9 mouse cellular contexts compared by ENCODE assay signal in genomic region chr6:136939326-136940187, GRCm38 (mm10). TPM values are rescaled to one million over a fixed set of nuclear protein-coding genes. Genes with fewer than 3 reads are reported as not detected.
DNase-seq lines count a peak whose midpoint lies in the region; ATAC-seq lines count a peak whose summit lies in the region.
"Had no signal": no experiment of that assay in that cellular context is flagged by ENCODE, and none has a peak within 500 bp of the region (broad histone marks: within the 10 kb centered on the region; RNA-seq: fewer than 3 reads in every experiment).

No protein-coding gene starts in this region.

- H3K4me2 ChIP-seq in kidney, embryonic 15.5 days, result no peak overlapping the region
- H3K4me2 ChIP-seq in forebrain, embryonic 12.5 days, result no peak overlapping the region

- no peak for DNase-seq in kidney, postnatal 10 days
- peak; percentile 72 for DNase-seq in MEL-GATA-1-ER (ENCODE audit: extremely low read depth, low read depth)
- DNase-seq in ovary, postnatal 14 days (ENCODE audit: low spot score), result no peak
- DNase-seq in retina, postnatal 1 day, result no peak
- DNase-seq: gastrocnemius, postnatal 25 days had no signal

- no peaks in the 10 kb centered on the region for H3K36me3 ChIP-seq in kidney, embryonic 15.5 days
- no peaks in the 10 kb centered on the region for H3K36me3 ChIP-seq in forebrain, embryonic 12.5 days (replicated peaks)

- no peaks in the 10 kb centered on the region for H3K27me3 ChIP-seq in kidney, embryonic 15.5 days
- H3K27me3 ChIP-seq in forebrain, embryonic 12.5 days, result no peaks in the 10 kb centered on the region

- 76% methylated on average over 14 of the region's 14 CpGs for WGBS in kidney, embryonic 15.5 days
- WGBS in forebrain, embryonic 12.5 days, result 85% methylated on average over 13 of the region's 14 CpGs

- H3K9me3 ChIP-seq in kidney, embryonic 15.5 days (replicated peaks), result no peaks in the 10 kb centered on the region
- no peaks in the 10 kb centered on the region for H3K9me3 ChIP-seq in forebrain, embryonic 12.5 days

- H3K9ac ChIP-seq in kidney, embryonic 15.5 days, result no peak overlapping the region
- H3K9ac ChIP-seq in forebrain, embryonic 12.5 days, result no peak overlapping the region

- H3K27ac ChIP-seq in kidney, embryonic 15.5 days, result peak overlapping the region; percentile 95
- H3K27ac ChIP-seq in forebrain, embryonic 12.5 days, result no peak overlapping the region

- peaks cover 35% of the 10 kb centered on the region for H3K4me1 ChIP-seq in kidney, embryonic 15.5 days
- H3K4me1 ChIP-seq in forebrain, embryonic 12.5 days, result no peaks in the 10 kb centered on the region

- H3K4me3 ChIP-seq in kidney, embryonic 15.5 days (replicated peaks), result no peak overlapping the region
- H3K4me3 ChIP-seq in forebrain, embryonic 12.5 days (replicated peaks), result no peak overlapping the region

- no peak for ATAC-seq in kidney, embryonic 15.5 days (replicated peaks; ENCODE audit: low FRiP score)
- peak; percentile 57 for ATAC-seq in granulocyte monocyte progenitor cell, adult 5-6 weeks (replicated peaks; ENCODE audit: poor library complexity, severe bottlenecking)
- peak; percentile 52 for ATAC-seq in megakaryocyte, adult 5-6 weeks (ENCODE audit: poor library complexity, severe bottlenecking)
- ATAC-seq in forebrain, embryonic 12.5 days (ENCODE audit: low FRiP score), result no peak

RNA-seq across cellular contexts. Expression of gene Arhgdib, which starts 2.1 kb away (rescaled TPM):
- 62.1 and 63.8 TPM in 2 replicates for polyA plus RNA-seq in kidney, embryonic 15.5 days (2015; fragmentation: Nextera tagmentation; extraction: Ambion mirVana)
- 1,912 and 2,149 TPM in 2 replicates for total RNA-seq in granulocyte monocyte progenitor cell, adult 5-6 weeks (2014; fragmentation: Nextera tagmentation)
- total RNA-seq in granulocyte monocyte progenitor cell, adult 5-6 weeks (2017), result 1,225 and 1,275 TPM in 2 replicates
- 3,528 and 3,668 TPM in 2 replicates for total RNA-seq in megakaryocyte, adult 5-6 weeks (2015)
- total RNA-seq in megakaryocyte, adult 5-6 weeks (2017), result 1,567 and 1,601 TPM in 2 replicates
- 18.6 and 22.9 TPM in 2 replicates for polyA plus RNA-seq in forebrain, embryonic 12.5 days (2016; fragmentation: Nextera tagmentation; extraction: Ambion mirVana)

RNA-seq across cellular contexts. Expression of gene Pde6h, which starts 15.9 kb away (rescaled TPM):
- polyA plus RNA-seq in kidney, embryonic 15.5 days (2015; fragmentation: Nextera tagmentation; extraction: Ambion mirVana), result 0.26 and 0.40 TPM in 2 replicates
- total RNA-seq in granulocyte monocyte progenitor cell, adult 5-6 weeks (2014; fragmentation: Nextera tagmentation), result not detected in 2 replicates
- total RNA-seq in granulocyte monocyte progenitor cell, adult 5-6 weeks (2017), result 0.04 TPM in 1 of 2 replicates, not detected in the other
- 0.02 and 0.04 TPM in 2 replicates for total RNA-seq in megakaryocyte, adult 5-6 weeks (2015)
- total RNA-seq in megakaryocyte, adult 5-6 weeks (2017), result 0.11 and 0.16 TPM in 2 replicates
- polyA plus RNA-seq in forebrain, embryonic 12.5 days (2016; fragmentation: Nextera tagmentation; extraction: Ambion mirVana), result not detected in 2 replicates
- total RNA-seq: gastrocnemius, postnatal 25 days had no signal

RNA-seq across cellular contexts. Expression of gene Erp27, which starts 17.6 kb away (rescaled TPM):
- 0.23 and 0.38 TPM in 2 replicates for polyA plus RNA-seq in kidney, embryonic 15.5 days (2015; fragmentation: Nextera tagmentation; extraction: Ambion mirVana)
- 1.4 TPM in 1 of 2 replicates, not detected in the other for total RNA-seq in granulocyte monocyte progenitor cell, adult 5-6 weeks (2014; fragmentation: Nextera tagmentation)
- total RNA-seq in granulocyte monocyte progenitor cell, adult 5-6 weeks (2017), result 0.77 TPM in 1 of 2 replicates, not detected in the other
- total RNA-seq in megakaryocyte, adult 5-6 weeks (2015), result 1.6 and 3.5 TPM in 2 replicates
- 1.6 and 4.7 TPM in 2 replicates for total RNA-seq in megakaryocyte, adult 5-6 weeks (2017)
- not detected in 2 replicates for polyA plus RNA-seq in forebrain, embryonic 12.5 days (2016; fragmentation: Nextera tagmentation; extraction: Ambion mirVana)
- total RNA-seq: gastrocnemius, postnatal 25 days had no signal

Comparison
In these comparisons a context has a peak if more than half of its experiments do, and no peak if none do; other contexts are left out.
1. ATAC-seq: peak in granulocyte monocyte progenitor cell, adult 5-6 weeks (single experiment) and megakaryocyte, adult 5-6 weeks (single experiment); none in kidney, embryonic 15.5 days (single experiment) and forebrain, embryonic 12.5 days (single experiment).